Mouse (Mus musculus) urinary bladder, adult 2 months (tissue): Measurements from ENCODE around the gene Tbc1d17. TPM values are rescaled to one million over a fixed set of nuclear protein-coding genes. Genes with fewer than 3 reads are reported as not detected.
A peak's percentile ranks its signal among the peaks of the same experiment; 100 is the strongest.

Source experiments
- DNase-seq: peaks from one replicate; pipeline ENCODE4 v3.0.0; 2022; ENCODE audit warnings: low spot score
- polyA plus RNA-seq: library from polyadenylated mRNA; depleted of rRNA; stranded (reverse); fragments of >200 nt; gene quantifications from 2 replicates; pipeline ENCODE4 v1.2.3, GENCODE M21; 2012

The Tbc1d17 gene
- polyA plus RNA-seq, 1 experiment = 67.3 TPM

DNA sequence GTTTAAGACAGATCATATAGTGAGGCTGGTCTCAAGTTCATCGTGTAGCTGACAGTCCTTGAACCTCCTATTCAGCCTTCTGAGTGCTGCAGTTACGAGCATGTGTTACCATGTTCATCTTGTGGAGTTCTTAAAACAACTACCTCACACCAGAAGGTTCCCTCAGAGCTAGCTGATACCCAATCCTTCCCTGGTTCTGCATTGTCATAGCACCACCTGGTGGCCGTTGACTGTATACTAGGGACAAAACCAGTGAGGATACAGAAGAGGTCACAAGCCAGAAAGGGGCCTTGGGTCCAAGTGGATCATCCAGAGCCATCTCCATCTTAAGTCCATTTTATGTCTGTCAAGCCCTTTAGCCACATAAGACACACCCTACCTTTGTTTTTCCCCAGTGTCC is 24.0 kb downstream of the Tbc1d17 start:
- no peak for DNase-seq

DNA sequence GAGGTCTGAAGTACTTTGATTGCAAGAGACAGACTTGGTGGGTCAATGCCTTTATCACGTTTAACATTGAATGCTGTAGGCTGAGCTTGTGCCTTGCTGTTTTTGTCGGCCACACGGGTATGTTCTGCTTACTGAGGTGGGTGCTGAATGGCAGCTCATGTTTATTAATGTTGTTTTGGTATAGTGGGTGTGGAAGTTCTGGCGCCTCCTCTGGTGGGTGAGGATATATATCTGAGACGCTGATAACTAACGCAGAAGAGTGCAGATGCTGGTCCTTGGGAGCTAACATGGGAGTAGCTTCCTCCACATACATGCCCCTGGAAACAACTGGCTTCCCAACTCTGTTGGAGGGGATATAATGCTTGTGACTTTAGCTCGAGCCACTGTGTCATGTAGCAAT is 25.5 kb downstream of the Tbc1d17 start:
- DNase-seq = no peak

- DNase-seq = peak; percentile 15
Observed at GRCm38 (mm10) chr7:44821666-44822448, 27.0 kb downstream of the Tbc1d17 start.

DNA sequence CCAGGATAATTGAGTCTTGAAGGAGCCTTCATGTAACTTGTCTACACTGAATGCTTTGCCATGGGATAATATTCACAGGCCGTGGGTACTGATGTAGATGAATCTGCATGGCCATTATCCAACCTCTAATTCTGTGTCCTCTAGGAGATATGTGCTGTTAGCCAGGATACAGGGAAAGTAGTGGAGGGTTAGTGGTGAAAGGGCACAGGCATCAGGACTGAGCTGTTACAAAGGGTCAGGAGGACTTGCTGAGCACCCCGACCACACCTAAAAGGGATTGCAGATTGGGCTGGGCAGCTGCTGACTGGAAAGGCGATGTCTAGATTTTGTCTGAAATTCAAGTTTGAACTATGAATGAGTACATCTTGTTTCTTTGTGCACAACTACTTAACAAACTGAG is 28.4 kb downstream of the Tbc1d17 start:
- DNase-seq = peak; percentile 6

DNA sequence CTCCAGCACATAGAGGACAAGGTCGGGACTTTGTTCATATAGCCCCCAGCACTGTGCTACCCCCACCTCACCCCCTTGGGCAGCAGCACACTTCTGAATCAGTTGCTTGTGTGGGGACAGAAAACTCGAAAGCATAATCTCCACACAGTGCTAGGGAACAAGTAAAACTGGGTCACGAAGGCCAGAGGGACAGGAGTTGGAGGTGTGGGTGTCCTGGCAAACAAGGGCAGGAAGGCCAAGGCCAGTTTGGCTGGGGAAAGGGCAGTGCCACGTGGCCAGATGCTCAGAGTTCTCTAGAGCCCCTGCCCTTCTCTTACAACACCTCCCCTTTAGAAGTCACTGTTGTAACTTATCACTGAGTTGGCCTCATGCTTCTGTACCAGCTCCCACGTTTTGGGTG is 29.0 kb downstream of the Tbc1d17 start:
- DNase-seq = peak; percentile 17

DNA sequence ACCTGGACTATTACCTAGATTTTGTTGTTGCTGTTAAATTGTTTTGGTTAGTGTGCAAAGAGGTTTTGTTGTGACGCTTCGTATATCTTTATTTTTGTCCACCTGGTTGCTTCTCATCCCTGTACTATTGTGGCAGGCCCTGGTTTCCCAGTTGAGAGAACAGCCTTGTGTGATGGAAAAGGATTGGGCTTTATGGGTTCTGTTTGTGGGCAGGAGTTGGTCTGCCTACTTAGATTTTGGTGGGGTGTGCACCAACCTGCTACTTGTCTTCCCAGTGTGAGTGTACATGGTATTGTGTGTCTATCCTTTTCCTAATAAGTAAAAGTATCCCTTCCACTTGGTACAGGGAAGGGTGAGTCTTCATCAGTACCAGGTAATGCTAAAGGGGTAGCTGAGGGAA is 29.5 kb downstream of the Tbc1d17 start:
- peak; percentile 6 for DNase-seq

GRCm38 (mm10) chr7:44818751-44819235 is 30.1 kb downstream of the Tbc1d17 start:
- peak; percentile 30 for DNase-seq

DNA sequence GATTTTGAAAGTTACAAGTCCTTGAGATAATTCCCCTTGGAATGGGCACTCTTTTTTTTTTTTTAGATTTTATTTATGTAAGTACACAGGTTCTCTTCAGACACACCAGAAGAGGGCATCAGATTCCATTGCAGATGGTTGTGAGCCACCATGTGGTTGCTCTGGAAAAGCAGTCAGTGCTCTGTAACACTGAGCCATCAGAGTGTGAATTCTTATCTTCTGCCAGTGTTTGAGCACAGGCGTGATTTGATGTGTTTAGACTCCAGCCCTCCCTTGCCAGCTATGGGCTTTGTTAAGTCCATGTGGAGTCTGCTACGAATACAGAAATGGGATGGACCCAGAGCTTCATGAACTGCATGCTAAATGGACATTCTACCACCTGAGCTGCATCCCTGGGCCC is 30.7 kb downstream of the Tbc1d17 start:
- peak; percentile 12 for DNase-seq

DNA sequence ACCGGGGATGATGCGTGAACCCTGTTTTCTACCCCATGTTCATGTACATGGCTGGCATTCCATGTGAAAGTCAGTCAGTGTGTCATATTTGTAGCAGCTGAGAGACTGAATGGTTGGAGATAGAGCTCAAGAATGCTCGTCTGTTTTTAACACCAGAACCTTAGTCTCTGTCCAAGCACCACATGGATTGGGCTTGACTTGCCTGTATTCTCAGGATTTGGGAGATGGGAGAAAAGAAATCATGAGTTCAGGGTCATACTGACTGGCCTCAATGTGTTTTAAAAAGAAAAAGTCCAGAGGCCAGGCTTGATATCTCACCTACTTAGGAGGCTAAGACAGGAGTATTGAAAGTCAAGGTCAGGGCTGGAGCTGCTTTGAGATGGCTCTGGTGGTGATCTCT is 31.4 kb downstream of the Tbc1d17 start:
- DNase-seq = peak; percentile 15

- no peak for DNase-seq
Observed at GRCm38 (mm10) chr7:44816470-44817021, 32.3 kb downstream of the Tbc1d17 start, which contains the start of gene Atf5. Gene Atf5 (minus strand): TSS chr7:44816658.

GRCm38 (mm10) chr7:44815721-44816469 is 33.0 kb downstream of the Tbc1d17 start, which contains the start of the genes Nup62 and Il4i1:
Gene Nup62 (plus strand): TSS chr7:44816088.
Gene Il4i1 (plus strand): TSS chr7:44816387.
- peak; percentile 97 for DNase-seq

- peak; percentile 28 for DNase-seq
Observed at GRCm38 (mm10) chr7:44814952-44815553, 33.8 kb downstream of the Tbc1d17 start.

- no peak for DNase-seq
Observed at GRCm38 (mm10) chr7:44814423-44814822, 34.5 kb downstream of the Tbc1d17 start.

DNA sequence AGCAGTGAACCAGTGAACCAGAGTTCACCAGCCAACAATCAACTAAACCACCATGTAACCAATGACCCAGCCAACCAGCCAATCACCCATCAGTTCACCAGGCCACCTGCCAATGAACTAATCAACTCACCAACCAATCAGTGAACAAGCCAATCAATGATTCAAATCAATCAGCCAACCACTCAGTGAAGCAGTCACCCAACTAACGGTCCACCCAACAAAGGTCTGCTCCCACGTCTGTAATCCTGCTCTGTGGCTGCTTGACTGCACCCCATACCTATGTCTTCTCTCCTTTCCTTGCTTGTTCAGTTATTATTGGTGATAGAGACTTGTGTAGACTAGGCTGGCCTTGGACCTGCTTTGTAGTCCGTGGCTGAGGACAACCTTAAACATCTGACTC is 34.9 kb downstream of the Tbc1d17 start:
- DNase-seq = peak; percentile 5

GRCm38 (mm10) chr7:44812651-44813325 is 36.1 kb downstream of the Tbc1d17 start:
- DNase-seq = peak; percentile 23

DNA sequence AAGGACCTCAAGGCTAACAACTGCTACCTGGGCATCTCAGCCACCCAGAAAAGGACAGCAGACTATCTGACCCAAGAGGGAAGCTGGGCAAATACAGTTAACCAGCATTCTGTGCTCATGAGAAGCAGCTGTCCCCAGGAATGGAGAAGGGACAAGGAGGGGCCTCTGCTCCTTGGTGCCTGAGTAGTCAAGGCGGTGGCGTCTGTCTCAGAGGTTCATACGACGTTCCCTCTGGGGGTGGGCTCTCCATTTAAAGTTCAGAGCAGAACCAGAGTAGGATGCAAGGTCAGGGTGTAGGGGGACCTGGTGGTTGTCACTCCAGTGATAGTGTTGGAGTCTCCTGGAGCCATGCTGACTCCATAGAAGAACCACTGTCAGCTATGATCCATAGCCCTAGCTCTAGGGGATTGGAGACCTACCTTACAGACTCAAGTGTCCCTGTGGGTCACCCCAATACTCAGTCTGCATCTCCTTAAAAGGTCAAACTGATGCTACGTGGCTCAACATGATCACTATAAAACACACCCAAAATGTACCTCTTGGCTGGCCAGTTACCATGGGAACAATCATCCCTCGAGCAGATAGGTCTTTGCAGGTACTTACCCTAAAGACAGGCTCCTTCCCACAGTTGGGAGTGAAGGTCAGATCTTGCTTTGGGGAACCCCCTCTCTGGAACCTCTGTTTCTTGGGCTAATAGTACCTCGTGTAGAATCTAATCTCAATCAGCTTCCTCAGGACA is 37.9 kb downstream of the Tbc1d17 start:
- DNase-seq = peak; percentile 4

DNA sequence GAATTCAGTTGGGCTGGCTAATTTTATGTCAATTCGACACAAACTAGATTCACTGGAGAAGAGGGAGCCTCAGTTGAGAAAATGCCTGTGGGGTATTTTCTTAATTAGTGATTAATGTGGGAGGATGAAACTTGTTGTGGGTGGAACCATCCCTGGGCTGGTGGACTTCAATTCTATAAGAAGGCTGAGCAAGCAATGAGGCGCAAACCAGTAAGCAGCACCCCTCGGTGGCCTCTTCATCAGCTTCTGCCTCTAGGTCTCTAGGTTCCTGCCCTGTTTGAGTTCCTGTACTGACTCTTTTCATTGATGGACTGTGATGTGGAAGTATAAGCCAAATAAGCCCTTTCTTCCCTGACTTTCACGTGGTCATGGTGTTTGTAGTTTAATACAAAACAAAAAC is 38.5 kb downstream of the Tbc1d17 start:
- peak; percentile 10 for DNase-seq

DNA sequence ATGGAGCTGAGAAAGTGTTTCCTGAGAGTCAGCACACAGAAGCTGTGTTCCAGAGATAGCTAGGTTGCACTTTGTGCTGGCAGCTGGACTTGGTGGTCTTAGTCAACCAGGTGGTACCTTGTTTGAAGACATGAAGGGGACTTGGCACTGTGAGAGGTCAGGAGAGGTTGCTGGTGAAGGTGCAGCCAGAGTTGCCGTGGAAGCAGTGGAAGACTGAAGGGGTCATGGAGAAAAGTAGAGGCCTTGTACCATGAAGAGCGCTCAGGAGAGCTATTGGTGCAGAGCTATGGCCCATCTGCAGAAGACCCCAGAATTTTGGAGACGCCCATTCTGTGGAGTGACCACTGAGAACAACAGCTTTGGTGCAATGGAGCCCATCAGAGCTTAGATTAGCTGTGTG is 39.4 kb downstream of the Tbc1d17 start:
- no peak for DNase-seq

DNA sequence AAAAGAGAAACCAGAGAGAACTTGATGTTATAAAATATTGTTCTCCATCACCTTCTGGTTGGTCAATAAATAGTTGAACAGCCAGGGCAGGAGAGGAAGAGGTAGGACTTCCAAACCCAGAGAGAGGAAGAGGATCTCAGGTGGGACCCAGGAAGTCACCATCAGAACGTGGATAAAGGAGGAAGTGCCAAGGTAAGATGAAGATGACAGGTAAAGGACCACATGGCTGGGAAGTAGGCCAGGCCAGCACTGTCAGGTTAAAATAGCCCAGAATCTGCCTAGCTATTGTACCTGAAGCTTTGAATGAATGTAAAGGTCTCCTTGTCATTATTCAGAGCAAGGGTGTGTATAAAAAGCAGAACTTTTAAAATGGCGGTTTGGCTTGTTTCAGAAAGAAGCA is 40.0 kb downstream of the Tbc1d17 start:
- no peak for DNase-seq

DNA sequence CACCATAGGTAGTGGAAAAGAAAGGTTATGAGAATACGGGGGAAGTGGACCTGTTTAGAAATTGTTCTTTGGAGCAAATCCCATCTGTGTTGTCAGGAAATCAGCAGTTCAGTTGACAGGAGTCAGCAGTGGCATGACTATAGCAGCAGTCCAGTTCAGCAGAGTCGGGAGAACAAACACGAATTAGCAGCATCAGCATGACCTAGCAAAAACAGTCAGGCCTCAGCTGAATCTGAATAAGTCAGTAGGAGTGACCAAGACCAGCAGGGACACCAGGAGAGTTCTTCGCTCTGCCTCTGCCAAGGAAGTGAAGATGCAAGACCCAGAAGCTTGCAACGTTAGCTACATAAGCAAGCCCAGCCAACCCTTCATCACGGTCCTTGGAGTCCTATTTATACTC is 56.1 kb downstream of the Tbc1d17 start:
- no peak for DNase-seq

GRCm38 (mm10) chr7:44790066-44790465 is 58.8 kb downstream of the Tbc1d17 start:
- DNase-seq = peak; percentile 10
